Mouse (Mus musculus): ENCODE measurements at regions not wholly inside any gene's neighbourhood (a gene's known extent, or its start where the extent isn't known, plus 50 kb on each side); places are given as distances from the start of the nearest gene placed in this dataset.

- TF ChIP-seq CTCF (IDR thresholded peaks at IDR 0.05; ENCODE audit: insufficient read depth, low read length) (no peak), POLR2A (IDR thresholded peaks at IDR 0.05; ENCODE audit: borderline replicate concordance, extremely low read depth, low read depth, low read length) (no peak)
Observed at GRCm38 (mm10) chr11:113031405-113031804, 249.4 kb downstream of the Sox9 start.
